Mouse (Mus musculus): ENCODE results near the gene Pabpn1. TPM values are rescaled to one million over a fixed set of nuclear protein-coding genes. Genes with fewer than 3 reads are reported as not detected.
"Not testable (repeated sequence)": the region's sequence is repeated elsewhere in the genome, so short reads cannot be mapped to it uniquely, and the experiment has no call there.

Pabpn1 gene
- total and polyA plus RNA-seq, 2 experiments from 2014 or later: 95.1 to 162 TPM

- WGBS: 90% methylated on average over 8 of the region's 8 CpGs
- no peak overlapping the region for H3K4me3 ChIP-seq (ENCODE audit: low read depth, low read length)
- H3K9ac ChIP-seq (replicated peaks; ENCODE audit: low read length, poor library complexity, severe bottlenecking): no peak overlapping the region
- no peak overlapping the region for H3K27ac ChIP-seq (ENCODE audit: low read depth, low read length)
- no peaks in the 10 kb centered on the region for H3K4me1 ChIP-seq (ENCODE audit: insufficient read depth, low read length)
- no peak for TF ChIP-seq CTCF (IDR thresholded peaks at IDR 0.05)
- ATAC-seq (ENCODE audit: low FRiP score) (no peak), DNase-seq (ENCODE audit: low spot score) (no peak)
- H3K9me3 ChIP-seq (ENCODE audit: low read length): no peaks in the 10 kb centered on the region
- H3K36me3 ChIP-seq (ENCODE audit: insufficient read depth, low read length): no peaks in the 10 kb centered on the region
- no peaks in the 10 kb centered on the region for H3K27me3 ChIP-seq (ENCODE audit: insufficient read depth, low read length)
- H3K4me2 ChIP-seq (ENCODE audit: low read depth, low read length, poor library complexity, severe bottlenecking): no peak overlapping the region
Measured at GRCm38 (mm10) chr14:54942479-54942878, 50.2 kb downstream of the Pabpn1 start.

DNA sequence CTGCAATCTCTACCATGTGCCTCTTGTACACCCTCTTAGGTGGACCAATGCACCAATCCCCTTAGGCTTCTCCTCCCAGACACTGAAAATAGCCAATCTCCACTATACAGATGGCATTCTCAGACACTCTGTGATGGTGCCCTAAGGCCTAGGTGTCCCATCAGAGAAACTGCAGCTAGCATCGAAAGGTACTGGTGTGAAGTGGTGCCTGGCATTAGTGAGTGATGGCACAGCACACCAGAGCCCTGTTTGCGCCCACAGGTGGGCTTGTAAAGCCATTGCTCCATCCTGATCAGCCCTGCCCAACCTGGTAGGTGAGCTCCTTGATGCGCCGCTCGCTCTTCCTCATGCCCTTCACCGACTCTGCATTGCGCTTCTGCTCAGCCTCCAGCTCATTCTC, 51.7 kb downstream of the Pabpn1 start:
- Histone ChIP-seq H3K4me3 (ENCODE audit: low read depth, low read length) (no peak overlapping the region), H3K9ac (replicated peaks; ENCODE audit: low read length, poor library complexity, severe bottlenecking) (no peak overlapping the region), H3K4me2 (ENCODE audit: low read depth, low read length, poor library complexity, severe bottlenecking) (no peak overlapping the region), H3K27ac (ENCODE audit: low read depth, low read length) (no peak overlapping the region), H3K9me3 (ENCODE audit: low read length) (no peaks in the 10 kb centered on the region), H3K36me3 (ENCODE audit: insufficient read depth, low read length) (no peaks in the 10 kb centered on the region), H3K27me3 (ENCODE audit: insufficient read depth, low read length) (no peaks in the 10 kb centered on the region), H3K4me1 (ENCODE audit: insufficient read depth, low read length) (no peaks in the 10 kb centered on the region)
- TF ChIP-seq CTCF (IDR thresholded peaks at IDR 0.05): no peak
- WGBS: 98% methylated on average over 7 of the region's 7 CpGs
- no peak for DNase-seq (ENCODE audit: low spot score)
- ATAC-seq (ENCODE audit: low FRiP score): no peak

DNA sequence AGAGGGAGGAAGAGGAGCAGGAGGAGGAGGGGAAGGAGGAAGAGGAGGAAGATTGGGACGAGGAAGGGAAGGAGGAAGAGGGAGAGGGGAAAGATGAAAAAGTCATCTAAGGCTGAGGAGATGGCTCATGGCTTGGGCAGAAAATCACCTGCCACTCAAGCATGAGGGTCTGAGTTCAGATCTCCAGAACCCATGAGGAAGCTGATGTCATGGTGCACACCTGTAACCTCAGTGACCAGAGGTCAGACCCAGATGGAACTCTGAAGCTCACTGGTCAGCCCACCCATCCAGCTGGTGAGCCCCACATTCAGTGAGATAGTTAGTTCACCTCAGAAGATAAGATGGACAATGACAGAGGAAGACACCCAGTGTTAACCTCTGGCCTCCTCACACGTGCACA, 52.6 kb downstream of the Pabpn1 start:
- H3K9ac ChIP-seq (replicated peaks; ENCODE audit: low read length, poor library complexity, severe bottlenecking): no peak overlapping the region
- DNase-seq (ENCODE audit: low spot score): no peak
- ATAC-seq (ENCODE audit: low FRiP score): no peak
- H3K36me3 ChIP-seq (ENCODE audit: insufficient read depth, low read length): no peaks in the 10 kb centered on the region
- H3K4me3 ChIP-seq (ENCODE audit: low read depth, low read length): no peak overlapping the region
- no peak overlapping the region for H3K4me2 ChIP-seq (ENCODE audit: low read depth, low read length, poor library complexity, severe bottlenecking)
- no peaks in the 10 kb centered on the region for H3K4me1 ChIP-seq (ENCODE audit: insufficient read depth, low read length)
- H3K9me3 ChIP-seq (ENCODE audit: low read length): no peaks in the 10 kb centered on the region
- H3K27ac ChIP-seq (ENCODE audit: low read depth, low read length): no peak overlapping the region
- WGBS: 74% methylated on average over 2 of the region's 2 CpGs
- no peaks in the 10 kb centered on the region for H3K27me3 ChIP-seq (ENCODE audit: insufficient read depth, low read length)
- no peak for TF ChIP-seq CTCF (IDR thresholded peaks at IDR 0.05)

DNA sequence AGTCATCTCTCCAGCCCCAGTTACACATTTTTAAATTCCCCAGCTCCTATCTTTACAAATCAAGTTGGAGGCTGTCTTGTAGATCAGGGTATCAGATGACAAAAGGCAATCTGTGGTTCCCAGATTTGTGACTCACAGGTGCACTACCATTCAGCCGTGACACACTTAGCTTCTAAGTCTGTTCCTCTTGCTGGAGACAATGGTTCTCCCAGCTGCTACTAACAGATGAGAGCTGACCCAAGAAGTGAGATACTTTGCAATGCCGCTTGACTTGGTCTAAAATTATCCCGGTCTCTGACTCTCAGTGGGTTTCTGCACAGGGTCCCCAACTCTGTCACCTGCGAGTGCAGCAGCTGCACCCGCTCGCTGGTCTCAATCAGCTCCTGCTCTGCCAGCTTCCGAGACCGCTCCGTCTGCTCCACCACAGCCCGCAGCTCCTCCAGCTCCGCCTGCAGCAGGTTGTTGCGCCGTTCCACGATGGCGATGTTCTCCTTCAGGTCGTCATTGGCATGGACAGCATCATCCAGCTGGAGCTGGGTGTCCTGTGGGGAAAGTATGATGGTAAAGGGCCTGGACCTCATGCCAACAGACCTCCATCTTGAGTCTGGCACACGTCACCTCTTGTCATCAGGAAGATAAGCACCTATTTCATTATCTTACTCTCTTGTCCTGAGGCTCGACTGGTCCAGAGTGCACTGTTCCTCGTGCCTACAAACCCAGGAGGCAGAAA, 53.8 kb downstream of the Pabpn1 start:
- H3K36me3 ChIP-seq (ENCODE audit: insufficient read depth, low read length): no peaks in the 10 kb centered on the region
- H3K4me2 ChIP-seq (ENCODE audit: low read depth, low read length, poor library complexity, severe bottlenecking): no peak overlapping the region
- no peak overlapping the region for H3K9ac ChIP-seq (replicated peaks; ENCODE audit: low read length, poor library complexity, severe bottlenecking)
- no peaks in the 10 kb centered on the region for H3K27me3 ChIP-seq (ENCODE audit: insufficient read depth, low read length)
- H3K9me3 ChIP-seq (ENCODE audit: low read length): no peaks in the 10 kb centered on the region
- no peak overlapping the region for H3K27ac ChIP-seq (ENCODE audit: low read depth, low read length)
- 86% methylated on average over 19 of the region's 19 CpGs for WGBS
- no peaks in the 10 kb centered on the region for H3K4me1 ChIP-seq (ENCODE audit: insufficient read depth, low read length)
- no peak for TF ChIP-seq CTCF (IDR thresholded peaks at IDR 0.05)
- no peak overlapping the region for H3K4me3 ChIP-seq (ENCODE audit: low read depth, low read length)
- DNase-seq (ENCODE audit: low spot score) (no peak), ATAC-seq (ENCODE audit: low FRiP score) (no peak)

DNA sequence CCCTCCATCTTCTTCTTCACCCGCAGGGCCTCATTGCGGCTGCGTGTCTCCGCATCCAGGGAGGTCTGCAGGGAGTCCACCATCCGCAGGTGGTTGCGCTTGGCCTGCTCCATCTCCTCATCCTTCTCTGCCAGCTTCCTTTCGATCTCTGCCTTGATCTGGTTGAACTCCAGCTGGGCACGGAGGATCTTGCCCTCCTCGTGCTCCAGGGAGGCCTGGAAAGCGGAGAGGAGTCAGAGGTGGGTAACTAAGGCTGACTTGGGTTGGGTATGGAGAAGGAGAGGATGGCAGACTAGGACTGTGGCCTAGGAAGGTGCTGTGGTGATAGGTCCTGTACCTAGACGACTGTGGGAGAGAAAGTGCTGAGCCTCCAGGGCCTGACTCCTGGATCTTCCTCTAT, 54.7 kb downstream of the Pabpn1 start:
- not testable (repeated sequence) for H3K36me3 ChIP-seq (ENCODE audit: insufficient read depth, low read length); H3K4me1 ChIP-seq (ENCODE audit: insufficient read depth, low read length); H3K4me2 ChIP-seq (ENCODE audit: low read depth, low read length, poor library complexity, severe bottlenecking); H3K4me3 ChIP-seq (ENCODE audit: low read depth, low read length); DNase-seq (ENCODE audit: low spot score); H3K9ac ChIP-seq (replicated peaks; ENCODE audit: low read length, poor library complexity, severe bottlenecking); H3K9me3 ChIP-seq (ENCODE audit: low read length); H3K27ac ChIP-seq (ENCODE audit: low read depth, low read length); ATAC-seq (ENCODE audit: low FRiP score); H3K27me3 ChIP-seq (ENCODE audit: insufficient read depth, low read length)
- 89% methylated on average over 7 of the region's 11 CpGs for WGBS

Other genes with a start within 250 kb of the Pabpn1 start
- 44.2 and 46.5 TPM in 2 replicates for gene 1700123O20Rik, start 206.3 kb upstream of the Pabpn1 start, total RNA-seq (2014; rRNA removed)
- gene 1700123O20Rik, start 206.3 kb upstream of the Pabpn1 start, polyA plus RNA-seq (2015; fragmentation: Nextera tagmentation; extraction: Ambion mirVana): 61.1 and 67.6 TPM in 2 replicates
- 118 and 122 TPM in 2 replicates for gene Acin1, start 205.6 kb upstream of the Pabpn1 start, total RNA-seq (2014; rRNA removed)
- 91.7 and 108 TPM in 2 replicates for gene Acin1, start 205.6 kb upstream of the Pabpn1 start, polyA plus RNA-seq (2015; fragmentation: Nextera tagmentation; extraction: Ambion mirVana)
- not detected in 2 replicates for gene Gm29776, start 193.7 kb upstream of the Pabpn1 start, total RNA-seq (2014; rRNA removed)
- gene Gm29776, start 193.7 kb upstream of the Pabpn1 start, polyA plus RNA-seq (2015; fragmentation: Nextera tagmentation; extraction: Ambion mirVana): 0.07 and 0.31 TPM in 2 replicates
- gene Cebpe, start 180.3 kb upstream of the Pabpn1 start, total RNA-seq (2014; rRNA removed): not detected in 2 replicates
- gene Cebpe, start 180.3 kb upstream of the Pabpn1 start, polyA plus RNA-seq (2015; fragmentation: Nextera tagmentation; extraction: Ambion mirVana): not detected in 2 replicates
- gene Slc7a8, start 110.6 kb upstream of the Pabpn1 start, total RNA-seq (2014; rRNA removed): 10.3 and 11.3 TPM in 2 replicates
- 8.8 and 9.7 TPM in 2 replicates for gene Slc7a8, start 110.6 kb upstream of the Pabpn1 start, polyA plus RNA-seq (2015; fragmentation: Nextera tagmentation; extraction: Ambion mirVana)
- 0.38 TPM in 1 of 2 replicates, not detected in the other for gene Rnf212b, start 78.4 kb upstream of the Pabpn1 start, total RNA-seq (2014; rRNA removed)
- not detected in 2 replicates for gene Rnf212b, start 78.4 kb upstream of the Pabpn1 start, polyA plus RNA-seq (2015; fragmentation: Nextera tagmentation; extraction: Ambion mirVana)
- 6.9 and 9.4 TPM in 2 replicates for gene Homez, start 21.5 kb upstream of the Pabpn1 start, total RNA-seq (2014; rRNA removed)
- gene Homez, start 21.5 kb upstream of the Pabpn1 start, polyA plus RNA-seq (2015; fragmentation: Nextera tagmentation; extraction: Ambion mirVana): 8.0 and 9.6 TPM in 2 replicates
- gene Ppp1r3e, start 14.9 kb upstream of the Pabpn1 start, total RNA-seq (2014; rRNA removed): 27.1 and 37.2 TPM in 2 replicates
- gene Ppp1r3e, start 14.9 kb upstream of the Pabpn1 start, polyA plus RNA-seq (2015; fragmentation: Nextera tagmentation; extraction: Ambion mirVana): 2.8 and 4.1 TPM in 2 replicates
- gene Bcl2l2, start 9.1 kb upstream of the Pabpn1 start, total RNA-seq (2014; rRNA removed): 23.1 and 31.2 TPM in 2 replicates
- 2.9 and 3.7 TPM in 2 replicates for gene Bcl2l2, start 9.1 kb upstream of the Pabpn1 start, polyA plus RNA-seq (2015; fragmentation: Nextera tagmentation; extraction: Ambion mirVana)
- gene Gm20521, start 9.1 kb upstream of the Pabpn1 start, total RNA-seq (2014; rRNA removed): 0.82 TPM in 1 of 2 replicates, not detected in the other
- 1.4 and 1.6 TPM in 2 replicates for gene Gm20521, start 9.1 kb upstream of the Pabpn1 start, polyA plus RNA-seq (2015; fragmentation: Nextera tagmentation; extraction: Ambion mirVana)
- 495 and 558 TPM in 2 replicates for gene Slc22a17, start 20.6 kb downstream of the Pabpn1 start, total RNA-seq (2014; rRNA removed)
- 345 TPM in 2 replicates for gene Slc22a17, start 20.6 kb downstream of the Pabpn1 start, polyA plus RNA-seq (2015; fragmentation: Nextera tagmentation; extraction: Ambion mirVana)
- 24.0 and 41.4 TPM in 2 replicates for gene Efs, start 33.6 kb downstream of the Pabpn1 start, total RNA-seq (2014; rRNA removed)
- 8.5 and 8.9 TPM in 2 replicates for gene Efs, start 33.6 kb downstream of the Pabpn1 start, polyA plus RNA-seq (2015; fragmentation: Nextera tagmentation; extraction: Ambion mirVana)
- 1.1 TPM in 1 of 2 replicates, not detected in the other for gene Il25, start 40.2 kb downstream of the Pabpn1 start, total RNA-seq (2014; rRNA removed)
- 0.38 and 0.48 TPM in 2 replicates for gene Il25, start 40.2 kb downstream of the Pabpn1 start, polyA plus RNA-seq (2015; fragmentation: Nextera tagmentation; extraction: Ambion mirVana)
- 26.4 and 44.8 TPM in 2 replicates for gene Cmtm5, start 43.8 kb downstream of the Pabpn1 start, total RNA-seq (2014; rRNA removed)
- 27.0 and 27.5 TPM in 2 replicates for gene Cmtm5, start 43.8 kb downstream of the Pabpn1 start, polyA plus RNA-seq (2015; fragmentation: Nextera tagmentation; extraction: Ambion mirVana)
- 0.24 and 0.33 TPM in 2 replicates for gene Myh6, start 74.4 kb downstream of the Pabpn1 start, total RNA-seq (2014; rRNA removed)
- gene Myh6, start 74.4 kb downstream of the Pabpn1 start, polyA plus RNA-seq (2015; fragmentation: Nextera tagmentation; extraction: Ambion mirVana): 2.1 and 2.5 TPM in 2 replicates
- gene Gm17428, start 84.4 kb downstream of the Pabpn1 start, total RNA-seq (2014; rRNA removed): not detected in 2 replicates
- not detected in 2 replicates for gene Gm17428, start 84.4 kb downstream of the Pabpn1 start, polyA plus RNA-seq (2015; fragmentation: Nextera tagmentation; extraction: Ambion mirVana)
- 1.8 and 3.2 TPM in 2 replicates for gene Myh7, start 102.1 kb downstream of the Pabpn1 start, total RNA-seq (2014; rRNA removed)
- 9.6 and 10.3 TPM in 2 replicates for gene Myh7, start 102.1 kb downstream of the Pabpn1 start, polyA plus RNA-seq (2015; fragmentation: Nextera tagmentation; extraction: Ambion mirVana)
- 20.9 and 29.6 TPM in 2 replicates for gene Ngdn, start 123.0 kb downstream of the Pabpn1 start, total RNA-seq (2014; rRNA removed)
- gene Ngdn, start 123.0 kb downstream of the Pabpn1 start, polyA plus RNA-seq (2015; fragmentation: Nextera tagmentation; extraction: Ambion mirVana): 44.3 and 48.1 TPM in 2 replicates
- gene Zfhx2, start 199.8 kb downstream of the Pabpn1 start, total RNA-seq (2014; rRNA removed): 16.4 and 18.6 TPM in 2 replicates
- gene Zfhx2, start 199.8 kb downstream of the Pabpn1 start, polyA plus RNA-seq (2015; fragmentation: Nextera tagmentation; extraction: Ambion mirVana): 11.2 and 14.2 TPM in 2 replicates
- 38.0 and 42.1 TPM in 2 replicates for gene Thtpa, start 202.3 kb downstream of the Pabpn1 start, total RNA-seq (2014; rRNA removed)
- 32.5 and 35.2 TPM in 2 replicates for gene Thtpa, start 202.3 kb downstream of the Pabpn1 start, polyA plus RNA-seq (2015; fragmentation: Nextera tagmentation; extraction: Ambion mirVana)
- 8.2 and 11.6 TPM in 2 replicates for gene Ap1g2, start 214.1 kb downstream of the Pabpn1 start, total RNA-seq (2014; rRNA removed)
- 6.6 and 8.9 TPM in 2 replicates for gene Ap1g2, start 214.1 kb downstream of the Pabpn1 start, polyA plus RNA-seq (2015; fragmentation: Nextera tagmentation; extraction: Ambion mirVana)
- 158 and 182 TPM in 2 replicates for gene Jph4, start 224.4 kb downstream of the Pabpn1 start, total RNA-seq (2014; rRNA removed)
- gene Jph4, start 224.4 kb downstream of the Pabpn1 start, polyA plus RNA-seq (2015; fragmentation: Nextera tagmentation; extraction: Ambion mirVana): 41.7 and 45.1 TPM in 2 replicates

All from midbrain, postnatal 0 days (tissue).